In the genomic region with DNA sequence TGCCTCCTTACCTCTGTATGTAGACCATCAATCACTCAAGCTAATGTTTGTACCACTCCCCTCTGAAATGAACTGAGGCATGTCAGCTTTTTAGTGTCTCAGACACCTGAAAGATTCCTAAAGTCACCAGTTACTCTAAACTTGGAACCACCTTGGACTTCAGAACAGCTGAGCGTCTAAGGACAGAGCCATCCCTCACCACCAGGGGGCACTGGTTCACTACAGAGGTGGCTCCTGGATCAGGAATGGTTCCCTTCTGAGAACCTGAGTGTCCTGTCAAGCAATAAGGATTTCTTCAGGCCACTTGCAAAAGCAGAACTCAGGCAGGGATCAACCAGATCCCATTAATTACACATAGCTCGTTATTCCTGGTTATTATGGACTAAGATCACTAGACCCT, we compare ENCODE assay signal across 9 mouse cellular contexts. TPM values are rescaled to one million over a fixed set of nuclear protein-coding genes. Genes with fewer than 3 reads are reported as not detected.
DNase-seq lines count a peak whose midpoint lies in the region; ATAC-seq and TF ChIP-seq lines count a peak whose summit lies in the region.
"Had no signal": no experiment of that assay in that cellular context is flagged by ENCODE, and none has a peak within 500 bp of the region (broad histone marks: within the 10 kb centered on the region; RNA-seq: fewer than 3 reads in every experiment).

No protein-coding gene starts in this region.

- H3K4me2 ChIP-seq in neural tube, embryonic 15.5 days = no peak overlapping the region
- H3K4me2 ChIP-seq in limb, embryonic 14.5 days (replicated peaks; ENCODE audit: low read depth, low read length, severe bottlenecking) = no peak overlapping the region

- TF ChIP-seq POLR2A in cerebellum, adult 2 months (IDR thresholded peaks at IDR 0.05; ENCODE audit: borderline replicate concordance, insufficient read depth, low read length) = no peak
- no peak for TF ChIP-seq POLR2A in kidney, adult 2 months (IDR thresholded peaks at IDR 0.05; ENCODE audit: low read depth, low read length)
- no peak for TF ChIP-seq POLR2A in limb, embryonic 14.5 days (IDR thresholded peaks at IDR 0.05; ENCODE audit: borderline replicate concordance, extremely low read depth, insufficient read depth, insufficient read length)
- TF ChIP-seq POLR2A in testis, adult 2 months (IDR thresholded peaks at IDR 0.05; ENCODE audit: control insufficient read depth, low read depth, low read length) = no peak

- H3K4me3 ChIP-seq in neural tube, embryonic 15.5 days (replicated peaks) = no peak overlapping the region
- no peak overlapping the region for H3K4me3 ChIP-seq in cerebellum, adult 2 months (replicated peaks; ENCODE audit: insufficient read depth, low read depth, low read length)
- no peak overlapping the region for H3K4me3 ChIP-seq in kidney, adult 2 months (ENCODE audit: insufficient read depth, low read depth, low read length)
- no peak overlapping the region for H3K4me3 ChIP-seq in limb, embryonic 14.5 days (replicated peaks; ENCODE audit: low read length)
- peak overlapping the region; percentile 14; the same call in 1 of the 2 replicates for H3K4me3 ChIP-seq in testis, adult 2 months (ENCODE audit: control insufficient read depth, low read depth, low read length)
- H3K4me3 ChIP-seq: erythroblast, embryonic 14.5 days had no signal

- peaks cover 7% of the 10 kb centered on the region for H3K4me1 ChIP-seq in neural tube, embryonic 15.5 days
- no peaks in the 10 kb centered on the region for H3K4me1 ChIP-seq in cerebellum, adult 2 months (ENCODE audit: control insufficient read depth, insufficient read depth, low read length)
- no peaks in the 10 kb centered on the region for H3K4me1 ChIP-seq in kidney, adult 2 months (ENCODE audit: control insufficient read depth, insufficient read depth, low read length)
- H3K4me1 ChIP-seq in limb, embryonic 14.5 days (ENCODE audit: control insufficient read depth, insufficient read depth, low read length) = no peaks in the 10 kb centered on the region
- H3K4me1 ChIP-seq in testis, adult 2 months (ENCODE audit: control insufficient read depth, insufficient read depth, low read length) = peaks cover 2% of the 10 kb centered on the region

- H3K36me3 ChIP-seq in neural tube, embryonic 15.5 days = no peaks in the 10 kb centered on the region
- no peaks in the 10 kb centered on the region for H3K36me3 ChIP-seq in kidney, adult 2 months (ENCODE audit: control insufficient read depth, insufficient read depth, low read length)
- H3K36me3 ChIP-seq in limb, embryonic 14.5 days (ENCODE audit: control insufficient read depth, insufficient read depth, low read length) = no peaks in the 10 kb centered on the region
- no peaks in the 10 kb centered on the region for H3K36me3 ChIP-seq in testis, adult 2 months (ENCODE audit: control insufficient read depth, insufficient read depth, low read length)

- no peaks in the 10 kb centered on the region for H3K27me3 ChIP-seq in neural tube, embryonic 15.5 days (replicated peaks)
- H3K27me3 ChIP-seq in cerebellum, adult 2 months (ENCODE audit: control insufficient read depth, insufficient read depth, low read length) = no peaks in the 10 kb centered on the region
- H3K27me3 ChIP-seq in kidney, adult 2 months (replicated peaks; ENCODE audit: control insufficient read depth, insufficient read depth, low read length) = no peaks in the 10 kb centered on the region
- H3K27me3 ChIP-seq in limb, embryonic 14.5 days (ENCODE audit: control insufficient read depth, insufficient read depth, low read length) = no peaks in the 10 kb centered on the region
- H3K27me3 ChIP-seq in testis, adult 2 months (ENCODE audit: control insufficient read depth, insufficient read depth, low read length) = no peaks in the 10 kb centered on the region

- peak; percentile 81 for DNase-seq in neural tube, embryonic 10.5 days (ENCODE audit: extremely low spot score, low spot score)
- peak; percentile 63 to 74 for DNase-seq in cerebellum, adult 2 months
- DNase-seq in frontal cortex, postnatal 25 days (ENCODE audit: low spot score in 2 of 2) = peak; percentile 70 to 80
- DNase-seq in kidney, adult 2 months = peak; percentile 79
- DNase-seq in limb, embryonic 14.5 days (ENCODE audit: low spot score) = peak; percentile 87

- peak; percentile 90 for TF ChIP-seq CTCF in cerebellum, adult 2 months (IDR thresholded peaks at IDR 0.05; ENCODE audit: borderline replicate concordance, insufficient read depth, low read depth, low read length)
- peak; percentile 95 for TF ChIP-seq CTCF in kidney, adult 2 months (conservative IDR thresholded peaks at IDR 0.05; ENCODE audit: insufficient read depth, insufficient read length, low read depth, low read length)
- TF ChIP-seq CTCF in testis, adult 2 months (IDR thresholded peaks at IDR 0.05; ENCODE audit: control insufficient read depth, insufficient read depth, insufficient replicate concordance, low read depth, low read length) = peak; percentile 83; the same call in 1 of the 2 replicates

- no peak overlapping the region for H3K9ac ChIP-seq in neural tube, embryonic 15.5 days (replicated peaks)
- no peak overlapping the region for H3K9ac ChIP-seq in limb, embryonic 14.5 days (ENCODE audit: low read depth, low read length, severe bottlenecking)

- WGBS in neural tube, embryonic 15.5 days = 4% methylated on average over 2 of the region's 2 CpGs
- WGBS in cerebellum, adult 2 months = 4% methylated on average over 2 of the region's 2 CpGs
- 6% methylated on average over 2 of the region's 2 CpGs for WGBS in kidney, adult 2 months
- WGBS in limb, embryonic 14.5 days = 7% methylated on average over 2 of the region's 2 CpGs

- H3K27ac ChIP-seq in neural tube, embryonic 15.5 days (replicated peaks) = no peak overlapping the region
- H3K27ac ChIP-seq in cerebellum, adult 2 months (ENCODE audit: insufficient read depth, low read length) = no peak overlapping the region
- H3K27ac ChIP-seq in kidney, adult 2 months (ENCODE audit: insufficient read depth, low read depth, low read length) = no peak overlapping the region
- no peak overlapping the region for H3K27ac ChIP-seq in limb, embryonic 14.5 days (replicated peaks; ENCODE audit: low read depth, low read length)
- H3K27ac ChIP-seq in testis, adult 2 months (ENCODE audit: control insufficient read depth, insufficient read depth, low read depth, low read length) = peak overlapping the region; percentile 56; the same call in 1 of the 2 replicates

- no peak for ATAC-seq in neural tube, embryonic 15.5 days (ENCODE audit: low FRiP score)
- ATAC-seq in limb, embryonic 14.5 days (ENCODE audit: low FRiP score, low read depth) = peak; percentile 34; the same call in 1 of the 2 replicates
- ATAC-seq in neutrophil, adult 5-6 weeks (ENCODE audit: extremely low read depth, insufficient number of reproducible peaks, low FRiP score, poor library complexity, severe bottlenecking) = peak; percentile 80

- no peaks in the 10 kb centered on the region for H3K9me3 ChIP-seq in neural tube, embryonic 15.5 days (replicated peaks)
- H3K9me3 ChIP-seq in limb, embryonic 14.5 days (ENCODE audit: control insufficient read depth, low read length) = no peaks in the 10 kb centered on the region

RNA-seq across cellular contexts. Expression of a gene that starts 5.9 kb away (rescaled TPM):
- polyA plus RNA-seq in neural tube, embryonic 15.5 days (2015; fragmentation: Nextera tagmentation; extraction: Ambion mirVana) = 7.7 and 9.5 TPM in 2 replicates
- polyA plus RNA-seq in cerebellum, adult 2 months (2012; rRNA removed) = 31.2 and 31.8 TPM in 2 replicates
- polyA plus RNA-seq in kidney, adult 2 months (2012; rRNA removed) = 10.1 and 12.6 TPM in 2 replicates
- 38.1 and 53.0 TPM in 2 replicates for polyA plus RNA-seq in limb, embryonic 14.5 days (2012; rRNA removed)
- 15.3 and 18.3 TPM in 2 replicates for polyA plus RNA-seq in limb, embryonic 14.5 days (2014; fragmentation: Nextera tagmentation; extraction: Ambion mirVana)
- total RNA-seq in neutrophil, adult 5-6 weeks (2017) = 6.5 and 7.0 TPM in 2 replicates
- polyA plus RNA-seq in testis, adult 2 months (2012; rRNA removed) = 97.5 and 107 TPM in 2 replicates

RNA-seq across cellular contexts. Expression of a gene that starts 30.5 kb away (rescaled TPM):
- polyA plus RNA-seq in neural tube, embryonic 15.5 days (2015; fragmentation: Nextera tagmentation; extraction: Ambion mirVana) = 29.4 and 31.8 TPM in 2 replicates
- 41.8 and 45.6 TPM in 2 replicates for polyA plus RNA-seq in cerebellum, adult 2 months (2012; rRNA removed)
- 23.6 and 27.1 TPM in 2 replicates for polyA plus RNA-seq in kidney, adult 2 months (2012; rRNA removed)
- 52.1 and 65.4 TPM in 2 replicates for polyA plus RNA-seq in limb, embryonic 14.5 days (2012; rRNA removed)
- polyA plus RNA-seq in limb, embryonic 14.5 days (2014; fragmentation: Nextera tagmentation; extraction: Ambion mirVana) = 26.2 and 29.1 TPM in 2 replicates
- 11.9 and 14.4 TPM in 2 replicates for total RNA-seq in neutrophil, adult 5-6 weeks (2017)
- polyA plus RNA-seq in testis, adult 2 months (2012; rRNA removed) = 16.0 and 16.5 TPM in 2 replicates

RNA-seq across cellular contexts. Expression of a gene that starts 47.1 kb away (rescaled TPM):
- polyA plus RNA-seq in neural tube, embryonic 15.5 days (2015; fragmentation: Nextera tagmentation; extraction: Ambion mirVana) = 0.13 TPM in 1 of 2 replicates, not detected in the other
- polyA plus RNA-seq in cerebellum, adult 2 months (2012; rRNA removed) = 0.08 TPM in 1 of 2 replicates, not detected in the other
- 0.06 TPM in 1 of 2 replicates, not detected in the other for polyA plus RNA-seq in kidney, adult 2 months (2012; rRNA removed)
- not detected in 2 replicates for polyA plus RNA-seq in limb, embryonic 14.5 days (2012; rRNA removed)
- polyA plus RNA-seq in limb, embryonic 14.5 days (2014; fragmentation: Nextera tagmentation; extraction: Ambion mirVana) = not detected in 2 replicates
- not detected in 2 replicates for total RNA-seq in neutrophil, adult 5-6 weeks (2017)
- 0.78 and 0.99 TPM in 2 replicates for polyA plus RNA-seq in testis, adult 2 months (2012; rRNA removed)
- polyA plus RNA-seq: erythroblast, embryonic 14.5 days had no signal

RNA-seq across cellular contexts. Expression of a gene that starts 50.4 kb away (rescaled TPM):
- polyA plus RNA-seq in neural tube, embryonic 15.5 days (2015; fragmentation: Nextera tagmentation; extraction: Ambion mirVana) = 0.20 TPM in 1 of 2 replicates, not detected in the other
- polyA plus RNA-seq in cerebellum, adult 2 months (2012; rRNA removed) = not detected in 2 replicates
- polyA plus RNA-seq in kidney, adult 2 months (2012; rRNA removed) = 0.07 and 0.08 TPM in 2 replicates
- polyA plus RNA-seq in limb, embryonic 14.5 days (2012; rRNA removed) = 0.06 and 0.32 TPM in 2 replicates
- not detected in 2 replicates for polyA plus RNA-seq in limb, embryonic 14.5 days (2014; fragmentation: Nextera tagmentation; extraction: Ambion mirVana)
- total RNA-seq in neutrophil, adult 5-6 weeks (2017) = not detected in 2 replicates
- 71.8 and 87.2 TPM in 2 replicates for polyA plus RNA-seq in testis, adult 2 months (2012; rRNA removed)
- polyA plus RNA-seq: erythroblast, embryonic 14.5 days had no signal
